Mouse (Mus musculus) embryonic facial prominence, embryonic 13.5 days (tissue): ENCODE results near the gene Il1rapl1. TPM values are rescaled to one million over a fixed set of nuclear protein-coding genes. Genes with fewer than 3 reads are reported as not detected.

ENCODE experiments used
- ATAC-seq: fragments of 200-750 bp; cut with Nextera tagmentation; 2 replicates; pipeline ENCODE4 v1.8.0; 2017; ENCODE audit warnings: low read depth; ENCODE audit not compliant: insufficient number of reproducible peaks, insufficient read depth, low FRiP score, low TSS enrichment
- H3K27ac ChIP-seq: fragments of 300-500 bp; sonication (generic); 2 replicates; pipeline ENCODE4 v1.5.1; 2015; ENCODE audit warnings: moderate library complexity, mild to moderate bottlenecking, inconsistent platforms
- H3K27me3 ChIP-seq: fragments of 300-500 bp; sonication (generic); 2 replicates; pipeline ENCODE4 v1.6.1; 2015; ENCODE audit warnings: mild to moderate bottlenecking, inconsistent platforms
- H3K36me3 ChIP-seq: fragments of 300-500 bp; sonication (generic); 2 replicates; pipeline ENCODE4 v1.6.1; 2015; ENCODE audit warnings: mild to moderate bottlenecking, inconsistent platforms
- H3K4me1 ChIP-seq: fragments of 300-500 bp; sonication (generic); 2 replicates; pipeline ENCODE4 v1.6.1; 2015; ENCODE audit warnings: inconsistent platforms
- H3K4me2 ChIP-seq: fragments of 300-500 bp; sonication (generic); 2 replicates; pipeline ENCODE4 v1.6.1; 2015; ENCODE audit warnings: moderate library complexity, mild to moderate bottlenecking, inconsistent platforms
- H3K4me3 ChIP-seq: fragments of 300-500 bp; sonication (generic); 2 replicates; pipeline ENCODE4 v1.5.1; 2015; ENCODE audit warnings: mild to moderate bottlenecking, inconsistent platforms
- H3K9ac ChIP-seq: fragments of 300-500 bp; sonication (generic); 2 replicates; pipeline ENCODE4 v1.6.1; 2015; ENCODE audit warnings: mild to moderate bottlenecking, inconsistent platforms
- H3K9me3 ChIP-seq: fragments of 300-500 bp; sonication (generic); 2 replicates; pipeline ENCODE4 v1.6.1; 2016; ENCODE audit warnings: inconsistent platforms
- whole genome bisulfite sequencing: fragments of 180-500 bp; shearing (Covaris S2); methylation state at CpG from one replicate; pipeline ENCODE4 v1.1.7; 2015; ENCODE audit warnings: mixed read lengths; 5-methylcytosine and 5-hydroxymethylcytosine counted together
- polyA plus RNA-seq: library from polyadenylated mRNA; unstranded; fragments of >200 nt; fragmentation: Nextera tagmentation; extraction: Ambion mirVana; gene quantifications from 2 replicates; pipeline ENCODE4 v1.2.1, GENCODE M21; 2015

Gene Il1rapl1
- polyA plus RNA-seq, 1 experiment from 2014 or later = 1.3 TPM

DNA sequence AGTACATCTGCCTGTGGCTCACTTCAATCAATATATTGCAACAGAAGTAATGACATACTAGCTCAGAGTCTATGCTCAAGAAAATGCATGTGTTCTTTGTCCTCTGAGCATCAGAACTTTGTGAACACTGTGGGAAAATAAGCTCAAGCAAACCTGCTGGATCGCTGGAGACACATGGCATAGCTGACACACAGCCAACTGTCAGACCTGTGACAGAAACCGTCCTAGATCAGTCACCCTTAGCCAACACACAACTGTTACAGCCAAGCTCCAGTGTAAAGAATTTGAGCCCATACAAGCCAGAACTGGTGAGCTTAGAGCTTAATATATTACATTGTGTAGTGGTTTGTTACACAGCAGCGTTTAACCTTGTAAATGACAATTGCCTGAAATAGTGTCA is 45.1 kb downstream of the Il1rapl1 start:
- Histone ChIP-seq H3K4me3 (no peak overlapping the region), H3K27me3 (no peaks in the 10 kb centered on the region), H3K9me3 (no peaks in the 10 kb centered on the region), H3K27ac (no peak overlapping the region), H3K9ac (no peak overlapping the region), H3K4me1 (no peaks in the 10 kb centered on the region), H3K4me2 (no peak overlapping the region), H3K36me3 (no peaks in the 10 kb centered on the region)
- WGBS = 69% methylated on average over 3 of the region's 3 CpGs
- ATAC-seq = no peak

DNA sequence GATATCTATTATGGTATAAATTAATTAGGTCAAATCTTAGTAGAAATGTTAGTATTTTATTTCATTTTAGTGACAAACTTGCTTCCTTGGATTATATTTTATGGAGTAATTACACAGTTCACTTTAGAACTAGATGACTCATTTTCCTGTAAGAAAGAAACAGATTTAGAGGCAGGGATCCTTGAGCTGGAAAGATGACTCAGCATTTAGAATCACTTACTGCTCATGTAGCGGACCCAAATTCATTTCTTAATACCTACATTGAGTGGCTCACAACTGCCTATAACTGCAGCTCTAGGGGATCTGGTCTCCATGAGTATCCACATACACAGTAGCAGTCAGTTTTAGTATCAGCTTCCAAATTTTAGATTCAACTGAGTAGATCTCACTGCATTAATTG is 71.9 kb downstream of the Il1rapl1 start:
- ATAC-seq = no peak
- 93% methylated on average over 1 of the region's 1 CpGs for WGBS
- no peak overlapping the region for H3K9ac ChIP-seq
- no peak overlapping the region for H3K27ac ChIP-seq
- H3K27me3 ChIP-seq = no peaks in the 10 kb centered on the region
- no peaks in the 10 kb centered on the region for H3K9me3 ChIP-seq
- no peak overlapping the region for H3K4me2 ChIP-seq
- no peaks in the 10 kb centered on the region for H3K36me3 ChIP-seq
- H3K4me3 ChIP-seq = no peak overlapping the region
- H3K4me1 ChIP-seq = no peaks in the 10 kb centered on the region

DNA sequence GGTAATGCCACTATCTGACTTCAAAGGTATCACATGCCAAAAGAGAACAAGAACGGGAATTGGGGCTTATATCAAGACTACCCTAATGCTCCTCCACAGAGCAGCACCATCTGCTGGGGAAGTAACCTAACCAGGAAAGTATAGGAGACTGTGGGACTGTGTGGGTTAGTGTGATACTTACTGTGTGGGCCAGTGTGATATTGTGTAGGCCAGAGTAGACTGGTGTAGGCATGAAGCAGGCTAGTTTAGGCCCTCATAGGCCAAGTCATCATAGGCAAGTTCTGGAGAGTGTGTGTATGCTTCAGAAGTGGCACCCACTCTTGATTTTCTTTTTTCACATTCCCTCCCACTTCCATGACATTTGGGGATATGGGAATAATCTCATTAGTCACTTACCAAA is 76.5 kb downstream of the Il1rapl1 start:
- Histone ChIP-seq H3K4me2 (no peak overlapping the region), H3K9ac (no peak overlapping the region), H3K27me3 (no peaks in the 10 kb centered on the region), H3K36me3 (no peaks in the 10 kb centered on the region), H3K9me3 (no peaks in the 10 kb centered on the region), H3K4me1 (no peaks in the 10 kb centered on the region), H3K4me3 (no peak overlapping the region), H3K27ac (no peak overlapping the region)
- WGBS = 32% methylated on average over 1 of the region's 1 CpGs
- no peak for ATAC-seq

DNA sequence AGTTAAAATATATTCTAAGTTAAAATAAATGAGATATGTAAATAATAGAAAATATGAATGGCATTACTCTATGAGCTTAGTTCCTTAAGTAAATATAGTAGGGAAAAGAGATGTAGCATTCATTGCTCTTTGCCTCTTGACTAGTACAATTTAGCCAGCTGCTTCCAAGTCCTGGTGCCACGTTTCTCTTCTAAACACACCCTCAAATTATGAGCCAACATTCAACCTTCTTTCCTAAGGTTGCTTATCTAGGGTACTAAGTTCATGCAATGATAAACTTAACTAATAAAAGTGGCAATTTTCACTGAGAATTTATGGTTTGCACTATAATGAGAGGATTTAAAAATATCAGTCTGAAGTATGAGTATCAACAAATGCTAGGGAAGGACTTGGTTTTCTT is 218.3 kb downstream of the Il1rapl1 start:
- ATAC-seq = no peak
- Histone ChIP-seq H3K4me2 (no peak overlapping the region), H3K4me3 (no peak overlapping the region), H3K9ac (no peak overlapping the region), H3K27me3 (no peaks in the 10 kb centered on the region), H3K9me3 (no peaks in the 10 kb centered on the region), H3K27ac (no peak overlapping the region), H3K36me3 (no peaks in the 10 kb centered on the region), H3K4me1 (no peaks in the 10 kb centered on the region)
- 73% methylated on average over 1 of the region's 1 CpGs for WGBS

DNA sequence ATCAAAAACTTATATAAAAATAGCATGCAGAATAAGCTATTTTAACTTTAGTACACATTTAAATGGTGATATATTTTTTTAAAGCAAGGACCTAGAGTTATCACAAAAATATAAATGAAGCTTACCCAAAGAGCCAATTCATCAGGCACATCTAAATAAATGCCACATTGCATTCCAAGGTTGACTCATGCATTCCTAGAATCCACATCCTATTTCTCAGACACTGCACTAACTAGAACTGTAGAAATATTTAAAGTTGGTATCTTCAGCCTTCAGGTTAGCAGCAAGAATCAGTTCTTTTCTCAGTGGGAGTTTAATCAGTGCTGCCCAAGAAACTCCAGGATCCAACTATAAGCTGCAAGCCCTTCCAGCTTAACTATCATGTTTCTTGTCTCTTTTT is 223.5 kb downstream of the Il1rapl1 start:
- no peaks in the 10 kb centered on the region for H3K27me3 ChIP-seq
- ATAC-seq = no peak
- H3K36me3 ChIP-seq = no peaks in the 10 kb centered on the region
- H3K4me1 ChIP-seq = no peaks in the 10 kb centered on the region
- H3K9ac ChIP-seq = no peak overlapping the region
- no peak overlapping the region for H3K27ac ChIP-seq
- H3K9me3 ChIP-seq = no peaks in the 10 kb centered on the region
- H3K4me2 ChIP-seq = no peak overlapping the region
- no peak overlapping the region for H3K4me3 ChIP-seq

DNA sequence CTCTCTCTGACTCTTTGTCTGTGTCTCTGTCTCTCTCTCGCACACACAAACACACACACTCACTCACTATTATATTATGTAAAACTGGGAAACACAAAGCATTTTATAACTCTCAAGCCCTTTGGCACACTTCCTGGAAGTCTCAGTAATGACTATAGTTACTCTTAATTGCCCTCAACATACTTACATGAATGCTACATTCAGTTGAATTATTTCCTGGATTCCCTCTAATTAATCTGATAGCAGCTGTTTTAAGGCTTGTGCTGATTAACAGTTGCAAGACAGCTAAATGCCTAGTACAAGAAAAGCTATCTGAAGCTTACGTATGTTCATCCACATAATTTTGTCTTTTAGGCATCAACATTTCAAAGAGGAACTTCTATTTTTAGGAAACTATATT is 261.3 kb downstream of the Il1rapl1 start:
- H3K4me2 ChIP-seq = no peak overlapping the region
- H3K36me3 ChIP-seq = no peaks in the 10 kb centered on the region
- ATAC-seq = no peak
- no peak overlapping the region for H3K9ac ChIP-seq
- WGBS = 77% methylated on average over 2 of the region's 2 CpGs
- no peak overlapping the region for H3K27ac ChIP-seq
- no peaks in the 10 kb centered on the region for H3K4me1 ChIP-seq
- no peaks in the 10 kb centered on the region for H3K9me3 ChIP-seq
- H3K4me3 ChIP-seq = no peak overlapping the region
- no peaks in the 10 kb centered on the region for H3K27me3 ChIP-seq

DNA sequence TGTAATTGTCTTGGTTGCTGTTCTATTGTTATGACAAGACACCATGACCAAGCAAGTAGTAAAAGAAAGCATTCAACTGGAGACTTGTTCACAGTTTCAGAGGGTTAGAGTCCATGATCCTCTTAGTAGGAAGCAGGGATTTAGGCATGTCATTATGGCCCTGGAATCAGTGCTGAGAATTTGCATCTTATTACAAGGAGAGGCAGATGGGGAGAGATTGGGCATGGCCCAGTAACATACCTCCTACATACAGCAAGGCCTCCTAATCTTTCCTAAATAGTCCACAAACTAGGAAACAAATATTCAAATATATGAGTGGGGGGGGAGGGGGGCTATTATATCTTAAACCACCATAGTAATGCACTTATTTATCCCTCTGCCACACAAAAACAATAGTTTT is 301.6 kb downstream of the Il1rapl1 start:
- no peaks in the 10 kb centered on the region for H3K27me3 ChIP-seq
- H3K4me2 ChIP-seq = no peak overlapping the region
- no peak overlapping the region for H3K9ac ChIP-seq
- H3K36me3 ChIP-seq = no peaks in the 10 kb centered on the region
- H3K4me1 ChIP-seq = no peaks in the 10 kb centered on the region
- H3K27ac ChIP-seq = no peak overlapping the region
- no peak for ATAC-seq
- no peaks in the 10 kb centered on the region for H3K9me3 ChIP-seq
- H3K4me3 ChIP-seq = no peak overlapping the region

DNA sequence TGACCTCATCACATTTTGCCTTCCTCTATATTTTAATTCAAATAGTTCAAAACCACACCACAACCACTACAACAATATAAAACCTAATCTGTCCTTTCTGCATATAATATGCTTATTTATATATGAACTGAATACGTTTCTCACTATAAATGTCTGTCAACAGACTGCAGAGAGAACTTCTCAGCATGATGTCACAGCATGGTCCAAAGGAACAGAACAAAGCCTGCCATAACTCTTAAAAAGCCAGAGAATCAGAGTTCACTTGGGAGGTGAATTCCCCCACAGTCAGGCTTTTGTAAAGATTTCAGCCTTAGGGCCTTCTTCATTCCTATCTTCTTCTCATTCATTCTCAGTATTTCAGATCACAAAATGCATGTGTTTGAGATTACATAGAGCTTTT is 307.7 kb downstream of the Il1rapl1 start:
- 25% methylated on average over 1 of the region's 1 CpGs for WGBS

DNA sequence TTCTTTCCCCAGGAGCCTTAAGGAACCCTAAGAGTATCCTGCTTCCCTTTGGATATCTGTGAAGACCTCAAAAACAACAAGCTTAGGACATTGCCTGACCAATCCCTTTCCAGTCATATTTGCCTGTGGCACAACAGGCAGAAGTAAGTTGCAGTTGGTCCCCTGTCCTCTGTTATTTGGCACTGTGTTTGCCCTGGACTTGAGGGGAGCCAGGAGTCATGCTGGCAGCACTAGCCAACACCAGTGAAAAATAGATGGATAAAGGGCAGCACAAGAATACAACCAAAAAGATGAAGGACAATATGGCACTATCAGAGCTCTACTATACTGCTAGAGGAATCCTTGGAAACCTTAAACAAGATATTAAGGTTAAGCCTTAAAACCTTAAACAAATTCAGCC is 322.4 kb downstream of the Il1rapl1 start:
- no peak overlapping the region for H3K4me2 ChIP-seq
- no peaks in the 10 kb centered on the region for H3K9me3 ChIP-seq
- H3K27ac ChIP-seq = no peak overlapping the region
- H3K4me1 ChIP-seq = no peaks in the 10 kb centered on the region
- no peak overlapping the region for H3K9ac ChIP-seq
- H3K27me3 ChIP-seq = no peaks in the 10 kb centered on the region
- ATAC-seq = no peak
- H3K36me3 ChIP-seq = no peaks in the 10 kb centered on the region
- no peak overlapping the region for H3K4me3 ChIP-seq

More for the DNA sequence above, 307.7 kb downstream of the Il1rapl1 start:
- Histone ChIP-seq H3K9ac (no peak overlapping the region), H3K4me1 (no peaks in the 10 kb centered on the region), H3K4me3 (no peak overlapping the region), H3K4me2 (no peak overlapping the region), H3K36me3 (no peaks in the 10 kb centered on the region), H3K27ac (no peak overlapping the region), H3K9me3 (no peaks in the 10 kb centered on the region), H3K27me3 (no peaks in the 10 kb centered on the region)
- no peak for ATAC-seq

DNA sequence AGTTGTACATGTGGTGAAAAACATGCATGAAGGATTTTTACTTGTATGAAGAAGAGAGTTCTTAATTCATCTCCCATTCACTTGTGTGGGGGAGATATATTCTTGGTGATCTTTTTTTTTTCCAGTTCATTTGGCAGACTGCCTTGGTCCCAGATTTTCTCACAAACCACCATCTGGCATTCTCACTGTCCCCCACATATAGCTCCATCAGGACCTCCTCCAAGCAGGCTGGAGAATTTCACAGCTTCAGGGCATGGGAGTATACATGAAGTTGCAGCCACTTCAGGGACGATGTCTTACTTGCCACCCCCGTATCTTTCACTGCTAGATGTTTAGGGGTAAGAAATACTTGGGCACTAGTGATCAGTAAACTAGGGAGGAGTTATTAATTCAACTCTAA is 404.9 kb downstream of the Il1rapl1 start:
- Histone ChIP-seq H3K36me3 (no peaks in the 10 kb centered on the region), H3K4me2 (no peak overlapping the region), H3K27me3 (no peaks in the 10 kb centered on the region), H3K4me1 (no peaks in the 10 kb centered on the region), H3K9me3 (no peaks in the 10 kb centered on the region), H3K27ac (no peak overlapping the region), H3K9ac (no peak overlapping the region), H3K4me3 (no peak overlapping the region)
- ATAC-seq = no peak
- 72% methylated on average over 2 of the region's 2 CpGs for WGBS

DNA sequence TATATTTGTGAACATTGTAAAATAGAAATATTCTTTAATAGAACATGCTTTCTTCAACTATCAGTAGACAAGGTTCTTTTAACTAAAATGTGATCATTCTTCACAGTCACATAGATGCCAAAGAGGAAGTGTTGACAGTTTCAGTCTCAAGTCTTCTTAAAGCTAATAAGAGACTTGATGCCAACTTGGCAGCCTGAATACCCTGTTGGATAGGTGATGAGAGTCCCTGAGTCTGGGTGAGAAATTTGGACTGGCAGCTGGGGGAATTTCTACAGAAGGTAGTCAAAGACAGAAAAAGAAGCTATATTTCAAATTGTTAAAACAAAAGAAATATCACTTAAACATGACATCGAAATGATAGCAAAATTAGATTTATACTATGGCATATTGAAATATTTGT is 451.6 kb downstream of the Il1rapl1 start:
- Histone ChIP-seq H3K9ac (no peak overlapping the region), H3K4me3 (no peak overlapping the region), H3K4me1 (no peaks in the 10 kb centered on the region), H3K27ac (no peak overlapping the region), H3K4me2 (no peak overlapping the region), H3K9me3 (no peaks in the 10 kb centered on the region), H3K27me3 (no peaks in the 10 kb centered on the region), H3K36me3 (no peaks in the 10 kb centered on the region)
- no peak for ATAC-seq
- 95% methylated on average over 1 of the region's 1 CpGs for WGBS

DNA sequence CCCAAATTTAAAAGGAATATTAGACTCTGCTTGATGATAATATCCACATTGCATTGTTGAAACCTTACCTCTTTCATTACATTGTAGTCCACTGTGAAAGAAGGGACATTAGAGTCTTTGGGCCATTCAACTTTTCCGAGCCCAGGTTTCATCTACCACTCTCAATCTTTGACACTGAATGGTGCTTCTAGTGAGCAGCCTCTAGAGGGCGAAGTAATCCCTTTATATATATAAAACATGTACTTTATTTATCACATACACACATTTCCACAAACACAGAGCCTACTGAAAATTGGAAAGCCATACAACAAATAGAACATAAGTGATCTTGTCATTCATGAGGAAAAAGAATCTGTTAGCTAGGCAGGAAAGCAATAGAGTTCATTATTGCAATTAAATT is 459.8 kb downstream of the Il1rapl1 start:
- Histone ChIP-seq H3K4me3 (no peak overlapping the region), H3K27me3 (no peaks in the 10 kb centered on the region), H3K27ac (no peak overlapping the region), H3K4me1 (no peaks in the 10 kb centered on the region), H3K36me3 (no peaks in the 10 kb centered on the region), H3K9me3 (no peaks in the 10 kb centered on the region), H3K4me2 (no peak overlapping the region), H3K9ac (no peak overlapping the region)
- ATAC-seq = no peak
- WGBS = 39% methylated on average over 2 of the region's 2 CpGs

DNA sequence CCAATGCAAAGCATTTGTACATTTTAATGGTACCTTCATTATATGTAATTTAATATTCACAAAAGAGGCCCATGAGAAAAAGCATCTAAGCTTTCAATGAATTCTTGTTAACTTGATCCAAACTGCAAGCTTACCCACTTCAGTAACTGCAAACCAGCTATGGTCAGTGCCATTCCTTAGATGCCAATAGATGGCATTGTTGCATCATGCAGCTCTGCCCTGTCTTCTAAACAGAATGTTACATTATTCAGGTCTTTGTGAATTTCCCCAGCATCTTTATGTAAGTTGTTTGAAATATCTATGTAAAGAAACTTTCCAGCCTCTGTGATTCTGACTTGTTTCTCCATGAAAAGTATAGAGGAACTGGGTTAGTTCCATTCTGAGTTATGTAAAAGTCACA is 514.5 kb downstream of the Il1rapl1 start:
- Histone ChIP-seq H3K9me3 (no peaks in the 10 kb centered on the region), H3K4me3 (no peak overlapping the region), H3K36me3 (no peaks in the 10 kb centered on the region), H3K4me2 (no peak overlapping the region), H3K27me3 (no peaks in the 10 kb centered on the region), H3K27ac (no peak overlapping the region), H3K4me1 (no peaks in the 10 kb centered on the region), H3K9ac (no peak overlapping the region)
- ATAC-seq = no peak
